Comparison of ENCODE assay signal across 10 mouse cellular contexts in the genomic region with DNA sequence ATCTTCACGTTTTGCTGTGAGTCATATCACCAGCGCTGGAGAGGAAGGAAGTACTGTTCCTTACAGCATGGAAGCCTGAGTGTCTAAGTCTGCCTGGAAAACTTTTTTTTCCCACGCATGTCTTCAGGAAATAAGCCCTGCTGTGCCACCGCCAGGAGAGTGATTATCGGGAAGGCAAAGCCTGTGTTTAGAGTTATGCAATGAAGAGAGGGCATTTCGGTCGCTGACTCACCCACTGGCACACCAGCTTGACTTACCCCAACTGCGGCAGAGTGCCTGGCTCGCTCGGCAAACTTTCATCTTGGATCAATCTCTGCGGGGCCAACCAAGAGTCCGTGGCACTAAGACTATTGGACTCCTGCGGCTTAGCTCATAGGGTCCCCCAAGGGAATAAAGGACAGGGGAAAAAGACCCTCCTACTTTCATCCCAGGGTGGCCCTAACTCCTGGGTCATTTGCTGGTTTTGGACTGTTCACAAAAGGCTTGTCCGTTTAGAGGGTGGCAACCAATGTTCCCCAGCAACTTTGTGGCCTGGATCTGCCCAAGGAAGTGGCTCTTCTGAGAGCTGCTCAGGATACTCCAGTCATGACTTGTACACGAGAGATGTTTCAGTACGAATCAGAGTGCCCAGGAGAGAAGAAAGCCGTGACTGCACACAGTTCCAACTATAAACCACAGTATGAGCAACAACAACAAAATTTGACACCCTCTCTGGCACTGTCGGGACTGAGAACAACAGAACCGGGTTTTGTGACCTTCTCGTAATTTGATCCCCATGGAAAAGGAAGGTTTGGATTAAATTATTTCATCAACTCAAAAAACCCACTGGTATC.
DNase-seq lines count a peak whose midpoint lies in the region; ATAC-seq and TF ChIP-seq lines count a peak whose summit lies in the region.
"Had no signal": no experiment of that assay in that cellular context is flagged by ENCODE, and none has a peak within 500 bp of the region (broad histone marks: within the 10 kb centered on the region; RNA-seq: fewer than 3 reads in every experiment).

No protein-coding gene starts in this region.

- H3K9ac ChIP-seq in forebrain, postnatal 0 days, result no peak overlapping the region
- no peak overlapping the region for H3K9ac ChIP-seq in heart, postnatal 0 days (replicated peaks; ENCODE audit: low read depth, low read length)
- no peak overlapping the region for H3K9ac ChIP-seq in midbrain, embryonic 16.5 days (ENCODE audit: low read depth, low read length)
- H3K9ac ChIP-seq: hindbrain, embryonic 15.5 days had no signal

- H3K4me2 ChIP-seq in forebrain, postnatal 0 days (ENCODE audit: low read depth), result no peak overlapping the region
- H3K4me2 ChIP-seq in heart, postnatal 0 days (ENCODE audit: low read depth, low read length), result no peak overlapping the region
- H3K4me2 ChIP-seq in midbrain, embryonic 16.5 days (ENCODE audit: low read length), result no peak overlapping the region
- H3K4me2 ChIP-seq: hindbrain, embryonic 15.5 days had no signal

- no peak for DNase-seq in forebrain, embryonic 10.5 days (ENCODE audit: extremely low spot score, low spot score)
- no peak for DNase-seq in forebrain, postnatal 0 days
- DNase-seq in ovary, postnatal 36 days (ENCODE audit: low spot score), result peak; percentile 12
- no peak for DNase-seq in ovary, postnatal 10 days (ENCODE audit: low spot score)
- DNase-seq in heart, postnatal 0 days (ENCODE audit: low spot score), result no peak
- DNase-seq in testis, postnatal 10 days (ENCODE audit: low spot score), result peak; percentile 35
- DNase-seq in cerebellum, postnatal 10 days, result no peak
- DNase-seq: cerebellum, adult 11-12 months had no signal

- no peak overlapping the region for H3K4me3 ChIP-seq in forebrain, embryonic 10.5 days
- no peak overlapping the region for H3K4me3 ChIP-seq in forebrain, postnatal 0 days (ENCODE audit: low read depth, low read length)
- H3K4me3 ChIP-seq in heart, postnatal 0 days (ENCODE audit: low read depth, low read length), result no peak overlapping the region
- no peak overlapping the region for H3K4me3 ChIP-seq in midbrain, embryonic 16.5 days (ENCODE audit: low read depth, low read length)
- H3K4me3 ChIP-seq: hindbrain, embryonic 15.5 days had no signal

- no peak for TF ChIP-seq EP300 in heart, postnatal 0 days (IDR thresholded peaks at IDR 0.05; ENCODE audit: low read depth)

- peaks cover 17% of the 10 kb centered on the region for H3K9me3 ChIP-seq in forebrain, embryonic 10.5 days
- no peaks in the 10 kb centered on the region for H3K9me3 ChIP-seq in forebrain, postnatal 0 days (ENCODE audit: low read length)
- no peaks in the 10 kb centered on the region for H3K9me3 ChIP-seq in heart, postnatal 0 days (replicated peaks; ENCODE audit: control insufficient read depth, low read length)
- H3K9me3 ChIP-seq in midbrain, embryonic 16.5 days (replicated peaks; ENCODE audit: control insufficient read depth, low read length, poor library complexity, severe bottlenecking), result no peaks in the 10 kb centered on the region

- peaks cover 30% of the 10 kb centered on the region for H3K4me1 ChIP-seq in forebrain, embryonic 10.5 days
- H3K4me1 ChIP-seq in forebrain, postnatal 0 days (ENCODE audit: insufficient read depth), result no peaks in the 10 kb centered on the region
- H3K4me1 ChIP-seq in heart, postnatal 0 days (ENCODE audit: control insufficient read depth, insufficient read depth), result peaks cover 14% of the 10 kb centered on the region
- peaks cover 3% of the 10 kb centered on the region for H3K4me1 ChIP-seq in midbrain, embryonic 16.5 days (ENCODE audit: control insufficient read depth, insufficient read depth, low read length)

- peak overlapping the region; percentile 72 for H3K27ac ChIP-seq in forebrain, embryonic 10.5 days
- no peak overlapping the region for H3K27ac ChIP-seq in forebrain, postnatal 0 days (ENCODE audit: low read depth, low read length)
- peak overlapping the region; percentile 32; the same call in 1 of the 2 replicates for H3K27ac ChIP-seq in heart, postnatal 0 days (ENCODE audit: low read depth)
- H3K27ac ChIP-seq in midbrain, embryonic 16.5 days (ENCODE audit: low read length), result no peak overlapping the region
- H3K27ac ChIP-seq: hindbrain, embryonic 15.5 days had no signal

- no peaks in the 10 kb centered on the region; the same call in none of the 2 replicates for H3K36me3 ChIP-seq in forebrain, embryonic 10.5 days (replicated peaks)
- no peaks in the 10 kb centered on the region for H3K36me3 ChIP-seq in forebrain, postnatal 0 days (ENCODE audit: insufficient read depth)
- H3K36me3 ChIP-seq in heart, postnatal 0 days (replicated peaks; ENCODE audit: control insufficient read depth, insufficient read depth, low read length), result no peaks in the 10 kb centered on the region
- H3K36me3 ChIP-seq in midbrain, embryonic 16.5 days (ENCODE audit: control insufficient read depth, insufficient read depth, low read length), result no peaks in the 10 kb centered on the region
- H3K36me3 ChIP-seq: hindbrain, embryonic 15.5 days had no signal

- no peak for ATAC-seq in forebrain, postnatal 0 days
- no peak for ATAC-seq in heart, postnatal 0 days (ENCODE audit: insufficient read depth, low read depth)
- no peak for ATAC-seq in midbrain, embryonic 16.5 days

- H3K27me3 ChIP-seq in forebrain, embryonic 10.5 days (ENCODE audit: poor library complexity, severe bottlenecking), result no peaks in the 10 kb centered on the region
- no peaks in the 10 kb centered on the region for H3K27me3 ChIP-seq in forebrain, postnatal 0 days (ENCODE audit: insufficient read depth, low read length)
- no peaks in the 10 kb centered on the region for H3K27me3 ChIP-seq in heart, postnatal 0 days (ENCODE audit: control insufficient read depth, insufficient read depth, low read length)
- no peaks in the 10 kb centered on the region for H3K27me3 ChIP-seq in midbrain, embryonic 16.5 days (ENCODE audit: control insufficient read depth, insufficient read depth, low read depth, low read length)
- H3K27me3 ChIP-seq: hindbrain, embryonic 15.5 days had no signal

- 75% methylated on average over 20 of the region's 20 CpGs for WGBS in forebrain, embryonic 10.5 days
- 73% methylated on average over 20 of the region's 20 CpGs for WGBS in forebrain, postnatal 0 days
- 63% methylated on average over 20 of the region's 20 CpGs for WGBS in heart, postnatal 0 days
- WGBS in midbrain, embryonic 16.5 days, result 75% methylated on average over 20 of the region's 20 CpGs

- TF ChIP-seq CTCF in forebrain, postnatal 0 days (IDR thresholded peaks at IDR 0.05; ENCODE audit: low read depth), result no peak
- TF ChIP-seq CTCF in heart, postnatal 0 days (IDR thresholded peaks at IDR 0.05; ENCODE audit: low read depth), result no peak

Comparison
In these comparisons a context has a peak if more than half of its experiments do, and no peak if none do; other contexts are left out.
1. DNase-seq: peak in ovary, postnatal 36 days (single experiment) and testis, postnatal 10 days (single experiment); none in forebrain, embryonic 10.5 days (single experiment), forebrain, postnatal 0 days (single experiment), ovary, postnatal 10 days (single experiment), heart, postnatal 0 days (single experiment) and cerebellum, postnatal 10 days (0 of 2).
2. H3K27ac ChIP-seq: peak in forebrain, embryonic 10.5 days (single experiment) and heart, postnatal 0 days (single experiment); none in forebrain, postnatal 0 days (single experiment) and midbrain, embryonic 16.5 days (single experiment).